Mouse (Mus musculus) hindbrain, embryonic 11.5 days (tissue): ENCODE data around the gene Cldn15. TPM values are rescaled to one million over a fixed set of nuclear protein-coding genes. Genes with fewer than 3 reads are reported as not detected.

Source experiments
- ATAC-seq: fragments of 200-750 bp; cut with Nextera tagmentation; 2 replicates; pipeline ENCODE4 v1.8.0; 2017; ENCODE audit warnings: mild to moderate bottlenecking, moderate TSS enrichment, moderate library complexity; ENCODE audit not compliant: low FRiP score
- DNase-seq: peaks from one replicate; pipeline ENCODE4 v3.0.0-alpha.2; 2015; ENCODE audit warnings: low spot score
- H3K27ac ChIP-seq: fragments of 300-500 bp; sonication (generic); 2 replicates; pipeline ENCODE4 v1.5.1; 2014; ENCODE audit warnings: mild to moderate bottlenecking, low read depth, low read length
- H3K27me3 ChIP-seq: fragments of 300-500 bp; sonication (generic); 2 replicates; pipeline ENCODE4 v1.6.1; 2014; ENCODE audit warnings: mild to moderate bottlenecking, low read length, moderate library complexity, mixed read lengths; ENCODE audit not compliant: control insufficient read depth, insufficient read depth
- H3K36me3 ChIP-seq: fragments of 300-500 bp; sonication (generic); 2 replicates; pipeline ENCODE4 v1.6.1; 2014; ENCODE audit warnings: mild to moderate bottlenecking, low read length, moderate library complexity, mixed read lengths; ENCODE audit not compliant: control insufficient read depth, insufficient read depth
- H3K4me1 ChIP-seq: fragments of 300-500 bp; sonication (generic); replicated peaks from 2 replicates; pipeline ENCODE4 v1.6.1; 2014; ENCODE audit warnings: low read length, mixed read lengths; ENCODE audit not compliant: control insufficient read depth, insufficient read depth
- H3K4me2 ChIP-seq: fragments of 300-500 bp; sonication (generic); replicated peaks from 2 replicates; pipeline ENCODE4 v1.6.1; 2014; ENCODE audit warnings: mild to moderate bottlenecking, low read depth, low read length
- H3K4me3 ChIP-seq: fragments of 300-500 bp; sonication (generic); 2 replicates; pipeline ENCODE4 v1.5.1; 2014; ENCODE audit warnings: low read depth, low read length
- H3K9ac ChIP-seq: fragments of 300-500 bp; sonication (generic); 2 replicates; pipeline ENCODE4 v1.6.1; 2014; ENCODE audit warnings: low read depth, low read length
- H3K9me3 ChIP-seq: fragments of 300-500 bp; sonication (generic); 2 replicates; pipeline ENCODE4 v1.6.1; 2016; ENCODE audit warnings: low read length; ENCODE audit not compliant: control insufficient read depth
- WGBS: fragments of 180-500 bp; shearing (Covaris S2); extraction: QIAGEN DNeasy Blood & Tissue Kit; methylation state at CpG from one replicate; pipeline ENCODE4 v1.1.7; 2014; 5-methylcytosine and 5-hydroxymethylcytosine counted together
- polyA plus RNA-seq: library from polyadenylated mRNA; unstranded; fragments of >200 nt; fragmentation: Nextera tagmentation; extraction: Ambion mirVana; gene quantifications from 2 replicates; pipeline ENCODE4 v1.2.1, GENCODE M21; 2014

Cldn15 gene
- polyA plus RNA-seq, 1 experiment from 2014 or later, result 0.32 TPM

DNA sequence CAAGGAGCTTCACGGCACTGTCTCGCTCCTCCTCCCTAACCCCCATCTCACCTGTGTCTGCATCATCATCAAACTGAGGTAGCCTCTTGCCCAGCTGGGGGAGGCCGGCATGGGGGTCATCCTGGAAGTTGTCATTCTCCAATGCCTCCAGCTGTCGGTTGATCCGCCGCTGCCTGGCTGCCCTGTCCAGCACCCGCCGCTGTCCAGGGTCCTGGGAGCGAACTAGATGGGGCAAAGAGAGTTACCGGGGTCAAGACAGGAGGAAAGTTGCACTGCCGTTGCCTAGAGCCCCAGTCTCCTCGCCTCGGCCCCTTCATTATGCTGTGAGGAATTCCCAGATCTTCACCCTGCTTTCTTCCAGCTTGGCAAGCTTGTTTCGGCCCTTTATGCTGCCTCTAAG lies 18.4 kb downstream of the Cldn15 start:
- 66% methylated on average over 14 of the region's 14 CpGs for WGBS
- Histone ChIP-seq H3K4me3 (no peak overlapping the region), H3K36me3 (peaks cover 5% of the 10 kb centered on the region; the same call in 1 of the 2 replicates)

DNA sequence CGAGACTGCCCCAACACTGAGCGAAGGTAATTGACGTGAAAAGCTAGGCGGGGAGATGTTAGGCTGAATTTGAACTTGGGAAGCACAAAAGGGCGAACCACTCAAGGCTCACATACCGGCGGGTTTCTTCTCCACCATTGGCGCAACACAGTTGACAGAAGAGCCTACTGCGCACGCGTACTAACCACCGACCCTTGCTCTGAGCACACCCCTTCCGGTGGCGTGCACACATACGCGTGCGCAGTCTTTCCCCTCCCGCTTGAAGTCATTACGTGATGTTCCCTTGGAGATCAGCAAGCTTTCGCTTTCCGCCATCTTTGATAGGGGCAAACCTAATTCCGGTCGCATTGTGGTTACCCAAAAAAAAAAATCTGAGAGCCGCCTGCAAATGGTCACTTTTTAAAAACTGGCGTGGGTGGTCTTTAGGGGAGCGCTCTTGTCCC lies 20.3 kb downstream of the Cldn15 start, which contains the start of gene Plod3:
Plod3 (plus strand) TSS at position 325 of the 443 bp plus-strand sequence.
- Histone ChIP-seq H3K4me1 (peaks cover 4% of the 10 kb centered on the region; the same call in 1 of the 2 replicates), H3K27ac (peak within 1 kb of the TSS; percentile 95), H3K27me3 (no peaks in the 10 kb centered on the region), H3K9me3 (no peaks in the 10 kb centered on the region), H3K36me3 (peaks cover 3% of the 10 kb centered on the region), H3K4me3 (peak within 1 kb of the TSS; percentile 89), H3K4me2 (peak within 1 kb of the TSS; percentile 91), H3K9ac (peak within 1 kb of the TSS; percentile 96)
- ATAC-seq, result peak; percentile 90
- under 1% methylated on average over 26 of the region's 26 CpGs for WGBS
- peak; percentile 99 for DNase-seq

More for the DNA sequence above, 18.4 kb downstream of the Cldn15 start:
- Histone ChIP-seq H3K9ac (no peak overlapping the region), H3K27ac (no peak overlapping the region), H3K27me3 (no peaks in the 10 kb centered on the region), H3K9me3 (no peaks in the 10 kb centered on the region), H3K4me2 (no peak overlapping the region), H3K4me1 (peaks cover 4% of the 10 kb centered on the region; the same call in 1 of the 2 replicates)
- DNase-seq (no peak), ATAC-seq (no peak)

DNA sequence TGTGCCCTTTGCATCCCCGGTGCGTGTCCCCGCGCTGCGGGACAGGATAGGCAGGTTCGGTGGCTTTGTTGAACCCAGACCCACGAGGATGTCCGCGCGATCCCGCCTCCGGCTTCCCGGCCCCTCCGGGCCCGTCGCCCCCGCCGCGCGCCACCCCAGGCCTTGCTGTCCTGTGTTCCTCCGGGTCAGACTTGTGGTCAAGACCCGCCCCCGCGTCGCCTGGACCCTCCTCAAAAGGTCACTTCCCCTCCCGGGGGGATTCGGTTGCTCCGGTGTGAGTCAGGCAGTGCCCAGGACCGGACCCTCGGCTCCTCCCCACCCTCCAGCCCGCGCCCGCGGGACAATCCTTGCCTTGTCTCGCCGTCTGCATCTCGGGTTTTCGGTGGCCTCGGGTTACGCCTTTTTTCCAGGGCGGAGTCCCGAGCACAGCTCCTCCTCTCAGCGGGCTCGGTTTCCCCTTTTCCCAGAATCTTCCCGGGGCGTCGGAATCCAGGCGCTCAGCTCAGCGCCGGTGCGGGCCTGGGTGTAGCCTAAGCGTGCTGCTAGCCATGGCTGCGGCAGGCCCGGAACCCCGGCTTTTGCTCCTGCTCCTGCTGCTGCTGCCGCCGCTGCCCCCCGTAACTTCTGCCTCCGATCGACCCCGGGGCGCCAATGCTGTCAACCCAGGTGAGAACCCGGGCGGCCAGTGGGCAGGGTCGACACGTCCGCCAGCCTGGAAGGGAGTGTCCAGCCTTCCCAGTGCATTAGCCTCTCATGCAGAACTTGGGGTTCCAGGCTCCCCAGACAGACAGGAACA lies 20.9 kb downstream of the Cldn15 start:
- H3K4me2 ChIP-seq, result peak overlapping the region; percentile 91
- ATAC-seq, result peak; percentile 76
- peak overlapping the region; percentile 89 for H3K4me3 ChIP-seq
- peaks cover 4% of the 10 kb centered on the region; the same call in 1 of the 2 replicates for H3K4me1 ChIP-seq
- peaks cover 3% of the 10 kb centered on the region; the same call in 1 of the 2 replicates for H3K36me3 ChIP-seq
- H3K27ac ChIP-seq, result peak overlapping the region; percentile 95
- H3K9ac ChIP-seq, result peak overlapping the region; percentile 96
- no peaks in the 10 kb centered on the region for H3K27me3 ChIP-seq
- peak; percentile 77 for DNase-seq
- no peaks in the 10 kb centered on the region for H3K9me3 ChIP-seq
- WGBS, result under 1% methylated on average over 63 of the region's 67 CpGs

- Histone ChIP-seq H3K4me1 (peaks cover 4% of the 10 kb centered on the region; the same call in 1 of the 2 replicates), H3K9ac (peak within 1 kb of the TSS; percentile 96), H3K27ac (peak within 1 kb of the TSS; percentile 95), H3K4me2 (peak within 1 kb of the TSS; percentile 91), H3K27me3 (no peaks in the 10 kb centered on the region), H3K4me3 (peak within 1 kb of the TSS; percentile 89), H3K36me3 (peaks cover 3% of the 10 kb centered on the region), H3K9me3 (no peaks in the 10 kb centered on the region)
- WGBS, result 8% methylated on average over 12 of the region's 12 CpGs
- DNase-seq (no peak), ATAC-seq (no peak)
Measured at GRCm38 (mm10) chr5:136987934-136988271, 21.5 kb downstream of the Cldn15 start, which contains the start of gene Znhit1. Znhit1 (minus strand) TSS chr5:136988021.

GRCm38 (mm10) chr5:136988420-136988819 lies 22.0 kb downstream of the Cldn15 start:
- peak overlapping the region; percentile 91 for H3K4me2 ChIP-seq
- peak overlapping the region; percentile 96 for H3K9ac ChIP-seq
- DNase-seq, result no peak
- ATAC-seq, result no peak
- no peaks in the 10 kb centered on the region for H3K9me3 ChIP-seq
- H3K27me3 ChIP-seq, result no peaks in the 10 kb centered on the region
- no peak overlapping the region for H3K27ac ChIP-seq
- H3K4me1 ChIP-seq, result peaks cover 4% of the 10 kb centered on the region; the same call in 1 of the 2 replicates
- WGBS, result 89% methylated on average over 7 of the region's 7 CpGs
- peaks cover 6% of the 10 kb centered on the region for H3K36me3 ChIP-seq
- peak overlapping the region; percentile 89 for H3K4me3 ChIP-seq

DNA sequence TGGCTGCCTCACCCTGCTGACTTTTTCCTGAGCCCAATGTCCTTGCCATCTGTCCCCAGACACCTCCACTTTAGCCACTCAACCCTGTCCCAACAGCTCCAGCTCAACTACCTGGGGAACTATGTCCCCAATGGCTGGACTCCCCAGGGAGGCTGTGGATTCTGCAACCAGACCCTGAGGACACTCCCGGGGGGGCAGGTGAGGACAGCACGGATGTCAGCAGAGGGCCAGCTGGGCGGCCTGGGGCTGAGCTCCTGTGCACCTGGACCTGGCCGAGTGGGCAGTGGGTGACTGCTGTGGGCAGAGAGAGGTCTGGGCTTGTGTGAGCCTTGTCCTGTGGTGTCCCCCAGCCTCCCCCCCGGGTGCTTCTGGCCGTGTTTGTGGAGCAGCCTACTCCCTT lies 23.4 kb downstream of the Cldn15 start:
- Histone ChIP-seq H3K9me3 (no peaks in the 10 kb centered on the region), H3K4me1 (peaks cover 4% of the 10 kb centered on the region; the same call in 1 of the 2 replicates), H3K36me3 (peaks cover 6% of the 10 kb centered on the region), H3K4me2 (no peak overlapping the region), H3K27ac (no peak overlapping the region), H3K27me3 (no peaks in the 10 kb centered on the region), H3K9ac (no peak overlapping the region), H3K4me3 (no peak overlapping the region)
- WGBS, result 94% methylated on average over 6 of the region's 6 CpGs
- ATAC-seq (no peak), DNase-seq (no peak)

DNA sequence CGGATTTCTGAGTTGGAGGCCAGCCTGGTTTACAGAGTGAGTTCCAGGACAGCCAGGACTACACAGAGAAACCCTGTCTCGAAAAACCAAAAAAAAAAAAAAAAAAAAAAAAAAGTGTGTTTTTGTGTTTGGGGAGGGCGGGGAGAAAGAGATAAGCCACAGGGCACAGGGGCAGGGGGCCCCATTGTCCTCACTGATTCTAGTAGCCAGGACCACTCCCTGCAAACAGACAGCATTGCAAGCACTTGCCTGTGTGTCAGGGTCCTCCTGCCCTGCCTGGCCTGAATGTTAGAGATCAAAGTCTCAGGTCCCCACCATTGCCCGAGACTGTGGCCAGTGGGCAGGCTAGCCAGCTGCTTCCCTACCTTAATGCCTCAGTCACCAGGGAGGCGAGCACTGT lies 33.0 kb downstream of the Cldn15 start:
- no peak overlapping the region for H3K4me2 ChIP-seq

DNA sequence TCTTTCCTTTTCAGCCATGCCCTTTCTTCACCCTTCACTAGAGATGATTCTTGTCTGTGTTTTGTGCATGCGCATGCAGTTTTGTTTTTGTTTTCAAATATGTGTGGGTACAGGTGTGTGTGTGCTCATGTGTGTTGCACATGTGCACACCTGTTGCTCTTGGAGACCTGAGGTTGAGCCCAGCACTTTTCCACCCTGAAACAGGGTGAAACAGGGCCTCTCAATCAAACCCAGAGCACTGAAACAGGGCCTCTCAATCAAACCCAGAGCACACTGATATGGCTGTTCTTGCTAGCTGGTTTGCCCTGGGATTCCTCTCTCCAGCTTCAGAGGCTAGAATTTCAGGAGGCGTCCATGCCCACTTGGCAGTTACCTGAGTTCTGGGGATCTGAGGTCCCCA lies 34.2 kb downstream of the Cldn15 start:
- WGBS, result 94% methylated on average over 2 of the region's 2 CpGs
- H3K9ac ChIP-seq, result no peak overlapping the region

More for the DNA sequence above, 33.0 kb downstream of the Cldn15 start:
- 85% methylated on average over 4 of the region's 5 CpGs for WGBS
- DNase-seq (no peak), ATAC-seq (no peak)
- Histone ChIP-seq H3K27ac (no peak overlapping the region), H3K4me1 (no peaks in the 10 kb centered on the region), H3K9me3 (no peaks in the 10 kb centered on the region), H3K27me3 (no peaks in the 10 kb centered on the region), H3K9ac (no peak overlapping the region), H3K4me3 (no peak overlapping the region), H3K36me3 (peaks cover 7% of the 10 kb centered on the region; the same call in 1 of the 2 replicates)

More for the DNA sequence above, 34.2 kb downstream of the Cldn15 start:
- Histone ChIP-seq H3K4me2 (no peak overlapping the region), H3K4me3 (no peak overlapping the region), H3K9me3 (no peaks in the 10 kb centered on the region), H3K27ac (no peak overlapping the region), H3K27me3 (no peaks in the 10 kb centered on the region), H3K4me1 (no peaks in the 10 kb centered on the region), H3K36me3 (peaks cover 3% of the 10 kb centered on the region; the same call in 1 of the 2 replicates)
- ATAC-seq (no peak), DNase-seq (peak; percentile 39)
